Mouse (Mus musculus) liver, adult 2 months (tissue): Measurements from ENCODE around the gene Hnrnph3.

Experiments used
- CTCF ChIP-seq: fragments of 200-500 bp; IDR thresholded peaks from 2 replicates; pipeline ENCODE4 v1.5.1; 2011; ENCODE audit warnings: low read depth, low read length, control low read depth
- POLR2A ChIP-seq: fragments of 200-500 bp; IDR thresholded peaks from 2 replicates; pipeline ENCODE4 v1.6.1; 2011; ENCODE audit warnings: low read length, control low read depth; ENCODE audit not compliant: insufficient read depth; ENCODE audit errors: extremely low read depth

DNA sequence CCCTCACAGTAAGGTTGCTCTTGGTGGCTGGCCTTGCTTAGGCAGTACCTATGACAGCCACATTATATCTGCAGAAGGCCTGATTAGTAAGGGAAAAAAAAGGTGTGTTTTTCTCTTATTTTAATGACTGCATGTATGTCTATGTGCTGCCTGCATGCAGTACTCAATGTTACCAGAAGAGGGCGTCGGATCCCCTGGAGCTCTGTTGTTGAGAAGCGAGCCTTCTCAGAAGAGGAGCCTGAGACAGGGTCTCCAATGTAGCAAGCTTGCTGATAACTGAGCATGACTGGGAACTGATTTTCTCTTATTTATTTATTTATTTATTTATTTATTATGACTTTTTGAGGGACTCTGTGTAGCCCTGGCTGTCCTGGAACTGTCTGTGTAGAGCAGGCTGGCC is 36.7 kb downstream of the Hnrnph3 start:
- TF ChIP-seq POLR2A (no peak), CTCF (peak; percentile 37; the same call in 1 of the 2 replicates)
